Mouse (Mus musculus): ENCODE results near the gene Ciapin1.

The Ciapin1 gene

DNA sequence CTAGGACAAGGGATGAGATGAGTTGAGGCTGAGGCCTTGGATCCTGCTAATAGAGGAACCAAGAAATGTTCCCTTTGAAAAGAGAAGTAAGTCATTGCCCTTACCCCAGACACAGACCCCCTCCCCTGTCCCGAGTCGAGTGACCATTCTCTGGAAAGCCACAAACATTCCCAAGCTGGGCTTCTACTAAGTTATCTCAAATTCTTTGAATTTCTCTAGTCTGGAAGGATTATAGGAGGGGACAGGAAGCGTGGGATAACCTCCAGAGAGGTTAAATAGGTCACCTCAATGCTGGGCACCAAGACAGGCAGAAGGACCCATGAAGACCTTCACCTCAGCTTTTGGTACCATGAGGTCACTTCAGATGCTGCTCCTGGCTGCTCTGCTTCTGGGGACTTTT, 28.0 kb downstream of the Ciapin1 start, which contains the start of gene Ccl17:
TSS of gene Ccl17 (plus strand) at position 301 of the 400 bp plus-strand sequence.
- no peak for ATAC-seq (ENCODE audit: low TSS enrichment)

DNA sequence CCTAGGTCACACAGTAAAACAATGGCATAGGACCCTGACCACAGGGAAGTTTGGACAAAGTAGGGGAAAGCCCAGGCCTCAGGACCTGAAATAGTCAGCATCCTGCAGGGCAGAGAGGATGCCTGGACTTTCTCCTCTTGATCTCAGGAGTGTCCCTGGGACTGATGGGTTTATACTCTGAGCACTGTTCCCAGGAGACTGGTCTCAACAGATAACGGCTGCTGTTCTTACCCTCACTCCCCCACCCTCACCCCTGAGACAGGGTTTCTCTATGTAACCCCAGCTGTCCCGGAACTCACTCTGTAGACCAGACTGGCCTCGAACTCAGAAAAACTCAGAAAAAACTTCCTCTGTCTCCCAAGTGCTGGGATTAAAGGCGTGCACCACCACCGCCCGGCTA, 29.8 kb downstream of the Ciapin1 start:
- no peak for ATAC-seq (ENCODE audit: low TSS enrichment)

DNA sequence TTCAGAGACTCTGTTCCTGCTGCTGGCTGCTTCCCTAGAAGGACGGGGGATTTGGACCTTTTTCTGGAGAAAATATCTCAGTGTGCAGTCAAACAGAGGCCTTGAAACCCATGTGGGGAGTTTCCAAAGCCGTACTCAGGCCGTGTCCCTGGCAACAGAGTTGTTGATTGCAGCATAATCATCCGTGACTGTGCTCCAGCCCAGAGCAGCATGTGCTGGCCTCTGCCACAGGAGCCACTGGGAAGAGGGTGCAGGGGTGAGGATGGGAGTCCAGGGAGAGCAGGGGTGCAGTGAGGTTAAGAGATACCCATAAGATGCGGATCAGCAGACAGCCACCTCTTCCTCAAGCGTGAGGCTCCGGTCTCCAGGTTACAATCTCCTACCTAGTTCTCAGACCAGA, 30.7 kb downstream of the Ciapin1 start:
- no peak for ATAC-seq (ENCODE audit: low TSS enrichment)

DNA sequence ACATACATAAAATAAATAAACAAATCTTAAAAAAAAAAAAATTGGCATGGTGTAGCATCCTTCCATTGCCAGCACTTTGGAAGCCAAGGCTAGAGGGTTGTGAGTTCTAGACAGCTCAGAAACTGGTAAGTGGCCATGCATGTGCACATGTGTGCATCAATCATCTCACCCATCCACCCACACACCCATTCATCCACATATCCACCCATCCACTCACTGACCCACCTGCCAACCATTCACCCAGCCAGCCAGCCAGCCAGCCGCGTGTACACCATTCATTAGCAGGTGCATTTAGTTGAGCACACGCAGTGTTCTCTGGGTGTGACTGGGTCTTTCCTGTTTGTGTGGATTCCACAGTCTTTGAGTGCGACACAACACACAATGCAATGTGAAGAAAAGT, 32.3 kb downstream of the Ciapin1 start:
- ATAC-seq (ENCODE audit: low TSS enrichment), result no peak

DNA sequence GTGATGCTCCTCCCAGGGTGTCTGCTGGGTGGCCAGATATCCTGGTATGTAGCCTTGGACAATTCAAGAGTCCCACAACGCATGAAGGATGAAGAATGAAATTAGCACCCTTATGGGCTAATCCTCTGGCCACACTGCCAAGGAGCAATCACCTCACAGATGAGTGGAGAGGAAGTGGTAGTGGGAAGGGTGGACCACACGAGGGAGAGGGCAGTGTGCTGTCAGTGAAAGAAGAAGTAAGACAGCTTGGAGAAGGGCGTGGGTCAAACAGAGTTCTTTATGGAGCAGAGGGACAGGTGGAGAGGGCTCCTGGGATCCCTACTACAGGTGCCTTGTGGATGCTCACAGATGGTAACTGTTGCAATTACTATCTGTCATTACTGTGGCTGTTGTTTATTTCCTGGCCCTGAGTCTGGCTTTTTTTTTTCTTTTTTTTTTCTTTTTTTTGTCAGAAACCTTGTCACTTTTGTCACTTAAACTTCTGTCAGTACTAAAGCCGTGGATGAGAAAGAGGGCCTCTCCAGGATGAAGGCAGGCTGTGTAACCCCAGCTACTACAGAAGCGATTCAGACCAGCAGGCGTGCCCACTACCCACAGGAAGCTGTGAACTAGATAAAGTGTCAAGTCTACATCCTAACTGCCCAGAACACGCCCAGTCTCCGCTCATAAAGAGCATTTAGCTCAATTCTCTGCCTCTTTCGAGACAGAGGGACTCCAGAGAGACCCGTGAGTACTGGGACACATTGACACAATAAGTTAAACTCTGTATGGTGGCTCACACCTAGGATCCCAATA, 33.4 kb downstream of the Ciapin1 start:
- no peak for ATAC-seq (ENCODE audit: low TSS enrichment)

DNA sequence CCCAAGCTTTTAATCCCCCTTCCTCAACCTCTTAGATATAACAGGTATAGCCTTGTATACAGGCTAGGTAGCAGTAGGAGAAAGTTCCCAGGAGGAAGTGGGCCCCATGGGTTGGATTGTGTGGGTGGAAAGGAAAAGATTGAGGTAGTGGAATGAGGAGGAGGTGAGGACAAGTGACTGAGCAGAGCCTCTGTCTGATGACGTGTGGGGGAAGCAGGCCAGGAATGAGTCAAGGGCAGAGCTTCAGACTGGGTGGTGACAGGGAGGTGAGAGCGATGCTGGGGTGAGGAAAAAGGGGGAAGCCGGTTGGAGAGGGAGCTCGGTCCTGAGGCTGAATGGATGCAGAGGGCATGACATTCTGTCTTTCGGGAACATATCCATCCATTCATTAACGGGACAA, 34.6 kb downstream of the Ciapin1 start:
- peak; percentile 47 for ATAC-seq (ENCODE audit: low TSS enrichment)

DNA sequence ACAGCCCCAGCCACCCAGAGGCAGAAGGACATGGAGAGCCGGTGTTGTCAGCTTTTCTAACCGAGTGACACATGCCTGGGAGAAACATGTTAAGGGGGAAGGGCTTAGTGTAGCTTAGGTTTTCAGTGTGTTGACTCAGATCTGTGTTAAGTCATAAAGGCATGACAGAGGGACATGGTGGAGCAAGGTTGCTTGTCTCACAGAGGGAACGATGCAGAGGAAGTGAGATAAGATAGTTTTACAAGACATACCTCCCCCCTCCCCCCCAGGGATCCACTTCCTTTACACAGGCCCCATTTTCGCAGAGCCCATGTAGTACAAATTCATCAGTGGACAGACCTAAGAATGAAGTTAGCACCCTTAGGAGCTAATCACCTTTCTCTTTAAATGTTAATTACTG, 35.8 kb downstream of the Ciapin1 start:
- peak; percentile 2; the same call in 1 of the 2 replicates for ATAC-seq (ENCODE audit: low TSS enrichment)

DNA sequence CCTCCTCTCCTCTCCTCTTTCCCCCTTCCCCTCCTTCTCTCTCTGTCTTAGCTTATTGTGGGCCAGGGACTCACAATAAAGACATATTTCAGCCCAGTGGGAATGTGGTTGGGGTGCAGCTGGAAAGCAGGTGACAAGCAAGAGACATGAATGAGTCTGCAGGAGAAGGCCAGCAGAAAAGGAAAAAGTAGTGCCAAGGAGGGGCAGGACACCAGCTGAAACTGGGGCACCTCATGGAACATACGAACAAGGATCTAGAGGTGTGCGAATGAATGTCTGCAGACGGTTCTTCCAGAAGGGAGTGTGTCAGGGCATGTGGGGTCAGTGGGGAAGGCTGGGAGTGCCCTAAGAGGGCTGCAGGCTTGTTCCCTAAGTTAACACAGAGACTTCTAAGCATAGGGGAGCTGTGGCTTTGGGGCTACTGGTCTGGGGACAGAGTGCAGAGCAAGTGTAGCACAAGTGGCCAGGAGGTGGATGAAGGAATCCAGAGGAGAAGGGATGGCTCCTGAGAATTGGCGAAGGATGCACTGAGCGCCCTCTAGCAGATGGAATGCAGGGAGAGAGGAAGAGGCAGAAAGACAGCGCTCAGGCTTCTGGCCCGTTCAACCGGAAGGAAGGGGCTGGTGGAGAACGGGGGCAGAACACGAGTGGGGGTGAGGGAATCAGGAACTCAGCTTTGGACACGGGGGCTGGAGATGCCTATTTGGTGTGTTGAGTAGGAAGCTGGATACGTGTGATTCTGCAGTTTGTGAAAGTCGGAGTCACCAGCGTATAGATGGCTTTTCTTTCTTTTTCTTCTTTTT, 36.7 kb downstream of the Ciapin1 start:
- ATAC-seq (ENCODE audit: low TSS enrichment), result peak; percentile 79

DNA sequence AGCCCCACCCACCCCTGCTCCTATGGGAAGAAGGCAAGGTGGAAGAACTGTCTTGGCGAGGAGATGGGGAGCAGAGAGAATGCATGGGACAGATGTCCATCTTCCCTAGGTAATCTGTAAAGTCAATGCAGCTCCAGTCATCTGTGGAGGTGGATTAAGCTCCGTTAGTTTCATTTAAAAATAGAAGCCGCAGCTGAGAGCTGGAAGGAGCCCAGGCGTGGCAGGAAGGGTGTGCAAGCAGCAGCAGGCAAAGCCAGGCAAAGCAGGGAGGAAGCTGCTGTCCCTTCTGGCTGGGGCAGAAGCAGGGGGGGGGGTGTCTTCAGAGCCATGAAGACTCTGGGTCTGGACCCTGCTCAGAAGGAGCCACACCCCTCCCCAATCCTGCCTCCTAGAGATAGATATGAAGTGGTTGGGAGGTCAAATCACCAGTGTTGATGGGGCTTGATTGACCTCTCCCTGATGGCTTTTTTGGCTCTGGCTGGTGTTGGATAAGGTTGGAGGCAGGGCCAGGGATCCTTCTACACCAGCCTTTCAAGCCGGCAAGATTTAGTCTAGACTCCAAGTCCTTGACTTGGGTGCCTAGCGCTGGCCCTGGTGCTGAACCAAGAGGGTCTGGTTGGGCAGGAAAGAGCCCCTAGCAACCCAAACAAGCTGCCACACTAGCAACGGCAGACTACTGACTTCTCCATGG, 37.7 kb downstream of the Ciapin1 start:
- peak; percentile 77 for ATAC-seq (ENCODE audit: low TSS enrichment)

DNA sequence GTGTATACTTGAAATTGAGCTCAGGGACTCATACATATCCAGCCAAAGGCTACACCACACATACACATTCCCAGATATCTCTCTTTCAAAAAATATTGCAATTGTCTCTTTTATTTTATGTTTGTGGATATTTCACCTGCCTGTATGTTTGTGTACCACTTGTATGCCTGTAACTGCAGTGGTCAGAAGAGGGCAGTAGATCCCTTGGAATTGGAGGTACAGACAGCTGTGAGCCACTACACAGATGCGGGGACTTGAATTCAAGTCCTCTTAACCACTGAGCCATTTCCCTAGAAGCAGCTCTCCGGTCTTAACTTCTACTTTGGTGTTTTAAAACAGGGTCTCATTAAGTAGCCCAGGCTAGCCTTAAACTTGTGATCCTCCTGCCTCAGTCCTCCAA, 43.4 kb downstream of the Ciapin1 start:
- no peak for ATAC-seq (ENCODE audit: low TSS enrichment)

DNA sequence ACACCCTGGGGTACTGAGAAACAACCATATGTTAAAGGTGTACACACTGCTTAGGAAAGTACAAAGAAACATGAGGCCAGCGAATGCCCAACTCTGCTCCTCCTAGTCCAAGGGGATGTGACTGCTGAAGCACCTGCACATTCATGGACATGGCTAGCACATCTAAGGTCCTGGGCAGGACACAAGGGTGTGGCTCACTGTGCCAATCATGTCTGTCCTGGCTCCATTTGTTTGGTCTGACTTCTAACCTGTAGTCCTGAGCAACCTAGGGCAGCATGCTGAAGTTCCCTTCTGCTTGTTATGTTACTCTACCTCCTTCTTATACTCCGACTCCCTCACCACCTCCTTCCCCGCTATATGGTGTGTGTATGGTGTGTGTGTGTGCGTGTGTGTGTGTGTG, 43.8 kb downstream of the Ciapin1 start:
- no peak for ATAC-seq (ENCODE audit: low TSS enrichment)

DNA sequence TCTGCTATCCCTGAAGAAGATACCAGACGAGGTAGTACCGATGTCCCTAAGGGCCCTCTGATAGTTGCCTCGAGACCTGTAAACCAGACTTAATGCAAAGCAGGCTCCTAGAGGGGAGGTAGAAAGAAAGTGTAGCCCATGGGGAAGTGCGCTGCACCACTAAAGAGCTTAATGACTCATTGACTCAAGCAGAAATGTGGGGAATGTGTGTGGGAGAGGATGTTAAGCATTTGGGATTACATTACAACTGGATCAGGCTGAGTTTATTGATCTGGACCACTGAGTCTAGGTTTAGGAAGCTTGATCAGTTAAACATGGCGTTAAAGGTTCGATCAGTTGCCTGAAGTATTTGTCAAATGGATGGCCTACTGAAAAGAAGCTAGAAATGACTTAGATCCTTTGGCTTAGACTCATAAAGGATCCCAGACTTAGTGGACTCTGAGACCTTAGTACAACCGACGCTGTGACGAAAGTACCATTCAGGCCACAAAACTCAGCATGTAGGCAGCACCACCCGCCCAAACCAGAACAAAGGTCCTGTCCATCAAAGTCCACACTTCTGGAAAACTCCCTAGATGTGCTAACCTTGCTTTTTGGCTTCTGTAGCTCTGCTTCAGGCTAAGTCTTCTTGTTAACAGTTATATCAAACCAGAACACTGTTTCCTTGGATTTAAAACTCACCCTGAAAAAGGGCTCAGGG, 48.8 kb downstream of the Ciapin1 start:
- ATAC-seq (ENCODE audit: low TSS enrichment), result no peak

DNA sequence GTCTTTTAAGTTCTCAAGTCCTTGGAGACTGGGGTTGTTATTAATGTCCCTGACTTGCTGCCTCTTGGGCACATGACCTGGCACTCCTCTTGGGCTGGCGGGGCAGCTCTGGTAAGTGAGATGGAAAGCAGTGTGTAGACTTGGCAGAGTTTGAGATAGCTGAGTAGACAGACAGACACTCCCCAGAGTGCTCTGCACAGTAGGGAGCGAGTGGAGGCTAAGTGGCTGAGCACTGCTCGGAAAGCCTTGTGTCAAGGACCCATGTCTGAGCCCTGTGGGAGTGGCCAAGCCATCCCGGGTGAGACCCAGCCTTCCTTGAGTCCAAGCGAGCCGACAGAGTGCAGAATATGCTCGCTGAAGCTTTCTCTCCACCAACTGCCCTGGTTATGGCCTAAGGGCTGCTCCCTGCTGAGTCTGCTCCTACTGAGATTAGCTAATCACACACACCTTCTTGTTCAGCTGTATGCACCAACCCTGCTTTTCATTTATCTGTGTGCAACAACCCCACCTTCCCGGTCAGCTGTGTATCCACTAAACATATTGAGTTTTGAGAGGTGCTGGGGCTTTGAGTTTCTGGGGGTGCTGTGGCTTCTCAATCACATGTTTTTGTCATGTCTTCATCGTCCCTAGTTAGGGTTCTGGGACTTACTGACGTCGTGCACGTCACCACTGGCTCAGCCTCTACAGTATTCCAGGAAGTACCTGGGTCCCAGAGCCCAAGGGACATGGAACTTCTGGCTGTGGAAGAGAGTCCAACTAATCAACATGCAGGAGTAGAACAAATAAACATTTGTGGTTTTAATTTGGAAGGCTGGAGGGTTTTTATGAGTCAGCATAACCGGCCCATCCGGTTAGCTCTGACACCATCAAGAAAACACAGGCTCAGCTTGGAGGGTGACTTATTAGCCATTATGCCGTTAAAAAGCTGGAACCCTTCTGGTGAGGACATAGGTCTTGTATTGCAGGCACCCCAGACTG, 50.3 kb downstream of the Ciapin1 start:
- no peak for ATAC-seq (ENCODE audit: low TSS enrichment)

DNA sequence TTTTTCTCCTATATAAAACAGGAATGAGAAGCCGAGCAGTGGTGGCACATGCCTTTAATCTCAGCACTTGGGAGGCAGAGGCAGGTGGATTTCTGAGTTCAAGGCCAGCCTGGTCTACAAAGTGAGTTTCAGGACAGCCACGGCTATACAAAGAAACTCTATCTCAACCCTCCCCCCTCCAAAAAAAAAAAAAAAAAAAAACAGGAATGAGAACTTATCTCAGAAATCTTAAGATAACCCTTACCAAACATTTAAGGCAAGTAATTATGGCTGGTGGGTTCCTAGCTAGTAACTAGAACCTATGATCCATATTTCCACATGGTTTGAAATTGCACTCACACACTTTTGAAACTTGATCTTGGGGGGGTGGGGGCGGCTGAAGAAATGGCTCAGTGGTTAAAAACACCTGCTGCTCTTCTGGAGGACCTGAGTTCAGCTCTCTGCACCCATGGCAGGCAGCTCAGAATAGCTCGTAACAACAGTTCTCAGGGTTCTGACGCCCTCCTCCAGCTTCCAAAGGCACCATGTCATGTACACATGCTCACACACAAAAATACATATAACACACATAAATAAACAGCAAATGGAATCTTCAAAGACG, 52.1 kb downstream of the Ciapin1 start:
- ATAC-seq (ENCODE audit: low TSS enrichment), result no peak

DNA sequence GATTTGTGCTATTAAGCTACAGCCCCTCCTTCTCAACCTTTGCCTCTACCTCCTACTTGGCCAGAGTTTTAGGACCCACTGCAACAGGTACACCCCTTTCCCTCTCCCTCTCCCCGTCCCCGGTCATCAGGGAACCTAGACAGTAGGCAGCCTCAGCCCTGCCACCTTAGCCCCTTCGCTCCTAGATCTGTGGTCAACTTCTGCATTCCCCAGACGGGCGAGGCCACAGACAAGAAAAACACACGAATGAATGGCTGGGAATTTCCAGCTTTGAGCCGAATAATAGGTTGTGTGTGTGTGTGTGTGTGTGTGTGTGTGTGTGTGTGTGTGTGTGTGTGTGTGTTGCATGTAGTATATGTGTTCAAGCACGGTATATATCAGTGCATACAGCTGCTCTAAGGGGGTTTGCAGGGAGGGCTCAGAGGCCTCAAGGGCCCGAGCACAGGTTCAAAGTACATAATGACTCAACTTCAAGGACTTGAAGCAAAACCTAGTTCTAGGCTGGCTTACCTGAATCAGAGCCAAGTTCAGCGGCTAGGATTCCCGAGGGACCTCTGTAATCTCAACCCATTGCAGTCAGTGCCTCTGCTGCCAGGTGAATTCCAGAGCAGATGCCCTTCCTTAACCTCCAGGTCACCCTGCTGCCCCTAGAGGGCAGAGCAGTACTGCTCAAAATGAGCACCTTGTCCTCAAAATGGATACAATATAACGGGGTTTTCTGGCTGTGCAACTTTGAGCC, 52.7 kb downstream of the Ciapin1 start:
- no peak for ATAC-seq (ENCODE audit: low TSS enrichment)

DNA sequence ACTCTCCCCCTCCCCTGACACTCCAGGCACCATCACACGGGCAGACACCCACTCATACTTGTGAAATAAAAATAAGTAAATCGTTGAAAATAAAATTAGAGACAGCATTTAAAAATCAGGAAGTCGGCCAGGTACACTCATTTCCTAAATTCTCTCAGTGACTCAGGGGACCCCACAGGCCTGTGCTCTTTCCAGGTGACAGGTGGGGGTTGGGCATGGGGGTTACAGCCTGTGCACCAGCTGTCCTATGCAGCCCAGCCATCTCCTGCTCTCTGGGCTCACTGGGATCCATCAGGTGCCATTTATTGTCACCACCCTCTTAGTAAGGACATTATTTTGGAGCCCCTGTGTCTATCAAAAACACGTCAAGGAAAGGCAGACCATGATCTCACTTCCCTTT, 54.3 kb downstream of the Ciapin1 start:
- no peak for ATAC-seq (ENCODE audit: low TSS enrichment)

DNA sequence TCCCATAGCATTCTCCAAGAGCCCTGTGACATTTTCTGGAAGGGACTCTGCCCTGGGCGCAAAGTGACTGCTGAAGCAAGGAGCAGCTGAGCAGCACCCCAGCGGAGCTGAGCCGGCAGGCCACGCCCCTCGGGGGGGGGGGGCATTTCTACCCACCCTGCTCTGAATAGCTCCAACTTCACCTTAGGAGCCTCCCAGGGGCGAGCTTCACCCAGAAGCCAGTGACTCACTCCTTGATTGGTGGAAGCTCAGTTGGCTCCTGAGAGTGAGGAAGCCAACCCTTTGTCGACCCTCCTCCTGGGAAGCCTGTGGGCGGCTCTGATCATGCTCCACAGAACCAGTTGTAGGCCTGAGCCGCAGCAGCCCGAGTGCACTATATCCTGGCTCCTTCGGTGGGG, 56.3 kb downstream of the Ciapin1 start:
- ATAC-seq (ENCODE audit: low TSS enrichment), result peak; percentile 6; the same call in 1 of the 2 replicates

DNA sequence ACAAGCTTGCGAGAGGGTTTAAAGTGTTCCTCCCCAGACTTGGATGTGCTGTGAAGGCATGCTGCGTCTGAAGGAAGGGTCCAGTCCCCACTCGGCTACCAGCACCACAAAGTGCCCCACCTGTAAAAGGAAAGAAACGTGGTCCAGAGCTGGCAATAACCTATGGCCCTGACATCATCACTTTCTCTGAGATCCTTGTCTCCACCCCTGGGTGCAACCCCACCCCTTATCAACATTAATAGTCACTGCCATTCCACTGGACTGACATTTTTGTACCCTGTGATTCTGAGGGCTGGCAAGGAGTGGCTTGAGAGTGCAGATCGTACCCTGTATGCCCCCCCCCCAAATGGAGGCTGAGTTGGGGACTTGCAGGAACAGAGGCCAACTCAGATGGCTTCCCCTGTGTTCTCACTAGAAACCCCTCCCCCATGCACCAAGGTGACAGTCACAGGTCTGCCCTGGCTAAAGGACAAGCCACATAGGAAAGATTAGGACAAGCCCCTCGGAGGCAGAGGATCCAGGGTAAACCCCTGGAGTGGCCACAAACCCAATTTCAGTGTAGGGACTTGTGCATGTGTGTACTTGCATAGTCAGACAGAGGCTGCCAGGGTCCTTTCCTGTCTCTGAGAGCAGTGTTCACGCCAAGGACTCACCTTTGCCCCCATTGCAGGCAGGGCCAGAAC, 56.9 kb downstream of the Ciapin1 start:
- no peak for ATAC-seq (ENCODE audit: low TSS enrichment)
